Mouse (Mus musculus) stomach, postnatal 0 days (tissue): Measurements from ENCODE around the gene Olfr922.

Experiments
- CTCF ChIP-seq: IDR thresholded peaks from 2 replicates; pipeline ENCODE4 v1.5.1; 2016; ENCODE audit warnings: antibody characterized with exemption, low read depth, mild to moderate bottlenecking, moderate library complexity
- EP300 ChIP-seq: optimal IDR thresholded peaks from 2 replicates; pipeline ENCODE3; 2016; ENCODE audit warnings: antibody characterized with exemption

GRCm38 (mm10) chr9:38805696-38806095 is 8.7 kb upstream of the Olfr922 start:
- TF ChIP-seq CTCF = peak; percentile 15; the same call in 1 of the 2 replicates
- no peak for TF ChIP-seq EP300
